Mouse (Mus musculus): ENCODE data around the gene St3gal3. TPM values are rescaled to one million over a fixed set of nuclear protein-coding genes. Genes with fewer than 3 reads are reported as not detected.

St3gal3 gene
- total and polyA plus RNA-seq, 3 experiments = 54.9 to 70.6 (median 55.8) TPM

- intact Hi-C loops (cut with DNase I) = loop anchor here (5.0 kb wide), 1 partner anchor 145 kb away; the partner anchor contains the start of gene Ptprf
- TF ChIP-seq CTCF (IDR thresholded peaks at IDR 0.05) (no peak), POLR2A (IDR thresholded peaks at IDR 0.05; ENCODE audit: insufficient read depth, low read depth, low read length) (no peak), EP300 (IDR thresholded peaks at IDR 0.05; ENCODE audit: insufficient read depth, low read depth, low read length) (no peak)
- no peaks in the 10 kb centered on the region for H3K79me2 ChIP-seq (replicated peaks; ENCODE audit: control insufficient read depth, insufficient read depth, low read length)
- DNase-seq = no peak
- no peaks in the 10 kb centered on the region; the same call in none of the 2 replicates for H3K4me1 ChIP-seq (ENCODE audit: control insufficient read depth, insufficient read depth, low read length)
- 0 out of 2 replicates have a peak, but pooled peaks cover 3% of the 10 kb centered on the region for H3K36me3 ChIP-seq (ENCODE audit: control insufficient read depth, insufficient read depth, low read length)
- no peak overlapping the region for H3K9ac ChIP-seq (ENCODE audit: low read depth, low read length)
- H3K27me3 ChIP-seq (ENCODE audit: control insufficient read depth, insufficient read depth, low read length) = no peaks in the 10 kb centered on the region
- no peak overlapping the region for H3K4me3 ChIP-seq
- WGBS = 89% methylated on average over 10 of the region's 10 CpGs
- peak overlapping the region; percentile 52 for H3K27ac ChIP-seq
Measured at GRCm38 (mm10) chr4:118147090-118147489, 12.4 kb upstream of the St3gal3 start.

DNA sequence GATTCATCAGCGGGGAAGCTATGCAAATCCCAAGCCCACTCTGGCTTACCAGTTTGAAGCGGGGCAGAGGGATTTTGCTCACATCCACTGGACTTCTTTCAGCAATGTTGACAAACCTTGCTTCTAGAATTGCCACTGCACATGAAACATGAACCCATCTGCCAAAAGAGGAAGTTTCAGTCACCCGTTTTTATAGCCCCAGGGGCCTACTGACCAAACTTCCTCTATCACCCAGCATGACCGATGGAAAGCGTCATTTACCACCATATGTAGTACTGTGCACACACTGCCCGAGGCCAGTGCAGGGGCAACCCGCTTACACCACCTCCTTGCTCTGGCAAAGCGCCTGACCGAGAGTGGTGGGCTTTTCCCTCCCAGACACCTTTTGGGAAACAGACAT lies 9.6 kb upstream of the St3gal3 start:
- Histone ChIP-seq H3K4me3 (no peak overlapping the region), H3K27ac (no peak overlapping the region), H3K36me3 (ENCODE audit: control insufficient read depth, insufficient read depth, low read length) (0 out of 2 replicates have a peak, but pooled peaks cover 3% of the 10 kb centered on the region), H3K27me3 (ENCODE audit: control insufficient read depth, insufficient read depth, low read length) (no peaks in the 10 kb centered on the region), H3K9ac (ENCODE audit: low read depth, low read length) (no peak overlapping the region), H3K4me1 (ENCODE audit: control insufficient read depth, insufficient read depth, low read length) (no peaks in the 10 kb centered on the region; the same call in 1 of the 2 replicates), H3K79me2 (replicated peaks; ENCODE audit: control insufficient read depth, insufficient read depth, low read length) (no peaks in the 10 kb centered on the region)
- WGBS = 79% methylated on average over 9 of the region's 9 CpGs
- no peak for TF ChIP-seq CTCF (IDR thresholded peaks at IDR 0.05)
- no peak for TF ChIP-seq EP300 (IDR thresholded peaks at IDR 0.05; ENCODE audit: insufficient read depth, low read depth, low read length)
- no peak for TF ChIP-seq POLR2A (IDR thresholded peaks at IDR 0.05; ENCODE audit: insufficient read depth, low read depth, low read length)
- intact Hi-C loops (cut with DNase I) = no loop called here
- DNase-seq = peak in 1 of 2 experiments; percentile 35

- Histone ChIP-seq H3K9ac (ENCODE audit: low read depth, low read length) (no peak overlapping the region), H3K4me3 (no peak overlapping the region), H3K79me2 (replicated peaks; ENCODE audit: control insufficient read depth, insufficient read depth, low read length) (no peaks in the 10 kb centered on the region), H3K27ac (no peak overlapping the region), H3K4me1 (ENCODE audit: control insufficient read depth, insufficient read depth, low read length) (peaks cover 2% of the 10 kb centered on the region), H3K36me3 (ENCODE audit: control insufficient read depth, insufficient read depth, low read length) (0 out of 2 replicates have a peak, but pooled peaks cover 3% of the 10 kb centered on the region), H3K27me3 (ENCODE audit: control insufficient read depth, insufficient read depth, low read length) (no peaks in the 10 kb centered on the region)
- no peak for DNase-seq
- no peak for TF ChIP-seq EP300 (IDR thresholded peaks at IDR 0.05; ENCODE audit: insufficient read depth, low read depth, low read length)
- TF ChIP-seq POLR2A (IDR thresholded peaks at IDR 0.05; ENCODE audit: insufficient read depth, low read depth, low read length) = no peak
- no peak for TF ChIP-seq CTCF (IDR thresholded peaks at IDR 0.05)
- whole genome bisulfite sequencing = 82% methylated on average over 7 of the region's 7 CpGs
- intact Hi-C loops (cut with DNase I) = no loop called here
Measured at GRCm38 (mm10) chr4:118143679-118144078, 9.0 kb upstream of the St3gal3 start.

- H3K36me3 ChIP-seq (ENCODE audit: control insufficient read depth, insufficient read depth, low read length) = no peaks in the 10 kb centered on the region
- DNase-seq = no peak
- 86% methylated on average over 5 of the region's 5 CpGs for WGBS
- no peak overlapping the region for H3K4me3 ChIP-seq
- H3K79me2 ChIP-seq (replicated peaks; ENCODE audit: control insufficient read depth, insufficient read depth, low read length) = no peaks in the 10 kb centered on the region
- no peak overlapping the region for H3K27ac ChIP-seq
- H3K27me3 ChIP-seq (ENCODE audit: control insufficient read depth, insufficient read depth, low read length) = no peaks in the 10 kb centered on the region
- H3K9ac ChIP-seq (ENCODE audit: low read depth, low read length) = no peak overlapping the region
- TF ChIP-seq CTCF (IDR thresholded peaks at IDR 0.05) (no peak), EP300 (IDR thresholded peaks at IDR 0.05; ENCODE audit: insufficient read depth, low read depth, low read length) (no peak), POLR2A (IDR thresholded peaks at IDR 0.05; ENCODE audit: insufficient read depth, low read depth, low read length) (no peak)
- peaks cover 3% of the 10 kb centered on the region for H3K4me1 ChIP-seq (ENCODE audit: control insufficient read depth, insufficient read depth, low read length)
- intact Hi-C loops (cut with DNase I) = no loop called here
Measured at GRCm38 (mm10) chr4:118141511-118141910, 6.8 kb upstream of the St3gal3 start.

DNA sequence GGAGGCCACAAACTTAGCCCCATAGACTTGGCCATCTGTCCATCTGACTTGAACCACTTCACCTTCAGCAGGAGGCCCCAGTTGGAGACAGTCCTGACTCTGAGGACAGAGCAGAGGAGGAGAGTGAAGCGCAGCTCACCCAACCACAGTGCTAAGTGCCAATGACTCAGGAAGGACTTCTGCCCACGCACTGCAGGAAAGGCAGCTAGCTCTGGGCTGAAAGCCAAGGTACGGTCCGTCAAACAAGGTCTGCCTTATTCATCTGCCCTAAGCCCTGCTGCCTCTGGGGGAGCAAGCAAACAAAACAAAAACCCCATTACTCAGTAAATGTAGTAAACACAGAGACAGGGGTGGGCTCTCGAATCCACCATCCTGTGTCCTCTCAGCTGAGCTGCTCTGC lies 4.2 kb upstream of the St3gal3 start:
- H3K9ac ChIP-seq (ENCODE audit: low read depth, low read length) = no peak overlapping the region
- H3K4me1 ChIP-seq (ENCODE audit: control insufficient read depth, insufficient read depth, low read length) = peaks cover 4% of the 10 kb centered on the region
- no peaks in the 10 kb centered on the region for H3K79me2 ChIP-seq (replicated peaks; ENCODE audit: control insufficient read depth, insufficient read depth, low read length)
- no peaks in the 10 kb centered on the region for H3K27me3 ChIP-seq (ENCODE audit: control insufficient read depth, insufficient read depth, low read length)
- H3K27ac ChIP-seq = peak overlapping the region; percentile 36
- H3K4me3 ChIP-seq = no peak overlapping the region
- no peaks in the 10 kb centered on the region for H3K36me3 ChIP-seq (ENCODE audit: control insufficient read depth, insufficient read depth, low read length)
- intact Hi-C loops (cut with DNase I) = no loop called here
- DNase-seq = peak; percentile 57 to 77
- 16% methylated on average over 5 of the region's 5 CpGs for WGBS
- TF ChIP-seq EP300 (IDR thresholded peaks at IDR 0.05; ENCODE audit: insufficient read depth, low read depth, low read length) (no peak), CTCF (IDR thresholded peaks at IDR 0.05) (peak; percentile 41)

GRCm38 (mm10) chr4:118137857-118138256 lies 3.1 kb upstream of the St3gal3 start:
- Histone ChIP-seq H3K9ac (ENCODE audit: low read depth, low read length) (no peak overlapping the region), H3K27ac (no peak overlapping the region), H3K4me1 (ENCODE audit: control insufficient read depth, insufficient read depth, low read length) (peaks cover 4% of the 10 kb centered on the region), H3K4me3 (no peak overlapping the region), H3K79me2 (replicated peaks; ENCODE audit: control insufficient read depth, insufficient read depth, low read length) (no peaks in the 10 kb centered on the region), H3K36me3 (ENCODE audit: control insufficient read depth, insufficient read depth, low read length) (no peaks in the 10 kb centered on the region), H3K27me3 (ENCODE audit: control insufficient read depth, insufficient read depth, low read length) (no peaks in the 10 kb centered on the region)
- WGBS = 78% methylated on average over 16 of the region's 16 CpGs
- no peak for TF ChIP-seq CTCF (IDR thresholded peaks at IDR 0.05)
- no peak for TF ChIP-seq EP300 (IDR thresholded peaks at IDR 0.05; ENCODE audit: insufficient read depth, low read depth, low read length)
- no peak for TF ChIP-seq POLR2A (IDR thresholded peaks at IDR 0.05; ENCODE audit: insufficient read depth, low read depth, low read length)
- intact Hi-C loops (cut with DNase I) = no loop called here
- DNase-seq = no peak
